Mouse (Mus musculus): ENCODE measurements around the gene Olfr513.

DNA sequence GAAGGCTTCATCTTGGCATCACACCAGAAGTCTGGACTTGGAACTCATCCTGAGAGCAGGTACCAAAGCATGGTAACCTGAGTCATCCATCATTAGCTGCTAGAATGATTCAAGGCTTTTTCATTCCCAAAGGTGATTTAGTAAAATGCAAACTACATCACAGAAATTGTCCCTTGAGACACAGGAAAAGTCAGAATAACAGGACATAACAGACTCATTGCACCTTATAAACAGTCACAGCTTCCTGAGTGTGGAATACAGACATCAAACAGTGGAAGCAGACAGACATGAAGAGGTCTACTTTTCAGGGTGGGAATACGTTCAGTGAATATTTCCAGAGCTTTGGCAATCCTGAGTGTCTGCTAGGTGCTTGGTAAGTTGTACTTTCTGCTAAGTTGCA lies at the start of gene Olfr513:
- TF ChIP-seq CTCF (IDR thresholded peaks at IDR 0.05; ENCODE audit: control insufficient read depth, insufficient read depth, insufficient read length) (no peak), MAX (IDR thresholded peaks at IDR 0.05) (no peak), CEBPB (IDR thresholded peaks at IDR 0.05; ENCODE audit: low read depth) (no peak), MYOD1 (IDR thresholded peaks at IDR 0.05; ENCODE audit: control insufficient read depth, insufficient read length, low read depth) (no peak), USF1 (IDR thresholded peaks at IDR 0.05; ENCODE audit: low read depth) (no peak), FOSL1 (IDR thresholded peaks at IDR 0.05; ENCODE audit: insufficient read depth, low read length, poor library complexity, severe bottlenecking) (no peak)

All from C2C12 (cell line).